Mouse (Mus musculus): ENCODE data around the gene Chmp1a.

GRCm38 (mm10) chr8:123185566-123186409 lies 26.8 kb downstream of the Chmp1a start, which contains the start of gene Dpep1:
- TF ChIP-seq CTCF (IDR thresholded peaks at IDR 0.05; ENCODE audit: extremely low read depth, insufficient read depth, insufficient read length, insufficient replicate concordance) (no peak), POLR2A (IDR thresholded peaks at IDR 0.05; ENCODE audit: low read depth, low read length) (no peak)
